Mouse (Mus musculus): ENCODE measurements around the gene Rpl14. TPM values are rescaled to one million over a fixed set of nuclear protein-coding genes. Genes with fewer than 3 reads are reported as not detected.
A peak's percentile ranks its signal among the peaks of the same experiment; 100 is the strongest.

The Rpl14 gene
- polyA plus RNA-seq, 1 experiment from 2014 or later = 525 TPM

GRCm38 (mm10) chr9:120611055-120611454 is 39.8 kb downstream of the Rpl14 start:
- no peaks in the 10 kb centered on the region for H3K27me3 ChIP-seq (ENCODE audit: control insufficient read depth, insufficient read depth, low read length)
- ATAC-seq (ENCODE audit: low FRiP score, low TSS enrichment) = no peak
- no peak overlapping the region for H3K4me3 ChIP-seq (replicated peaks; ENCODE audit: low read depth, low read length)
- 0 out of 2 replicates have a peak, but pooled peaks cover 8% of the 10 kb centered on the region for H3K9me3 ChIP-seq (ENCODE audit: control insufficient read depth, low read length)
- no peaks in the 10 kb centered on the region for H3K4me1 ChIP-seq (ENCODE audit: control insufficient read depth, insufficient read depth, low read length)
- H3K4me2 ChIP-seq (ENCODE audit: low read length) = no peak overlapping the region
- no peak overlapping the region for H3K27ac ChIP-seq (replicated peaks; ENCODE audit: low read depth, low read length)
- H3K9ac ChIP-seq (replicated peaks; ENCODE audit: low read length) = no peak overlapping the region
- H3K36me3 ChIP-seq (ENCODE audit: control insufficient read depth, insufficient read depth, low read length) = no peaks in the 10 kb centered on the region
- no peak for DNase-seq

GRCm38 (mm10) chr9:120614059-120614458 is 42.8 kb downstream of the Rpl14 start:
- H3K4me1 ChIP-seq (ENCODE audit: control insufficient read depth, insufficient read depth, low read length) = peaks cover 9% of the 10 kb centered on the region
- H3K4me3 ChIP-seq (replicated peaks; ENCODE audit: low read depth, low read length) = no peak overlapping the region
- no peak overlapping the region for H3K4me2 ChIP-seq (ENCODE audit: low read length)
- H3K36me3 ChIP-seq (ENCODE audit: control insufficient read depth, insufficient read depth, low read length) = no peaks in the 10 kb centered on the region
- no peak for DNase-seq
- no peak overlapping the region for H3K27ac ChIP-seq (replicated peaks; ENCODE audit: low read depth, low read length)
- no peak overlapping the region for H3K9ac ChIP-seq (replicated peaks; ENCODE audit: low read length)
- no peaks in the 10 kb centered on the region for H3K9me3 ChIP-seq (ENCODE audit: control insufficient read depth, low read length)
- 96% methylated on average over 6 of the region's 6 CpGs for WGBS
- no peak for ATAC-seq (ENCODE audit: low FRiP score, low TSS enrichment)
- H3K27me3 ChIP-seq (ENCODE audit: control insufficient read depth, insufficient read depth, low read length) = no peaks in the 10 kb centered on the region

GRCm38 (mm10) chr9:120618101-120618500 is 46.9 kb downstream of the Rpl14 start:
- H3K27ac ChIP-seq (replicated peaks; ENCODE audit: low read depth, low read length) = no peak overlapping the region
- no peak for DNase-seq
- WGBS = 69% methylated on average over 6 of the region's 6 CpGs
- no peaks in the 10 kb centered on the region for H3K27me3 ChIP-seq (ENCODE audit: control insufficient read depth, insufficient read depth, low read length)
- H3K9ac ChIP-seq (replicated peaks; ENCODE audit: low read length) = no peak overlapping the region
- no peaks in the 10 kb centered on the region for H3K36me3 ChIP-seq (ENCODE audit: control insufficient read depth, insufficient read depth, low read length)
- peaks cover 7% of the 10 kb centered on the region for H3K9me3 ChIP-seq (ENCODE audit: control insufficient read depth, low read length)
- no peak overlapping the region for H3K4me3 ChIP-seq (replicated peaks; ENCODE audit: low read depth, low read length)
- H3K4me2 ChIP-seq (ENCODE audit: low read length) = no peak overlapping the region
- H3K4me1 ChIP-seq (ENCODE audit: control insufficient read depth, insufficient read depth, low read length) = peaks cover 28% of the 10 kb centered on the region
- ATAC-seq (ENCODE audit: low FRiP score, low TSS enrichment) = no peak

- H3K4me2 ChIP-seq (ENCODE audit: low read length) = peak overlapping the region; percentile 45
- H3K27me3 ChIP-seq (ENCODE audit: control insufficient read depth, insufficient read depth, low read length) = no peaks in the 10 kb centered on the region
- no peak for DNase-seq
- peaks cover 13% of the 10 kb centered on the region for H3K9me3 ChIP-seq (ENCODE audit: control insufficient read depth, low read length)
- H3K36me3 ChIP-seq (ENCODE audit: control insufficient read depth, insufficient read depth, low read length) = no peaks in the 10 kb centered on the region
- 1% methylated on average over 10 of the region's 10 CpGs for WGBS
- H3K4me3 ChIP-seq (replicated peaks; ENCODE audit: low read depth, low read length) = peak overlapping the region; percentile 5; the same call in 1 of the 2 replicates
- peak overlapping the region; percentile 43; the same call in 1 of the 2 replicates for H3K9ac ChIP-seq (replicated peaks; ENCODE audit: low read length)
- H3K27ac ChIP-seq (replicated peaks; ENCODE audit: low read depth, low read length) = peak overlapping the region; percentile 93
- peak; percentile 9; the same call in 1 of the 2 replicates for ATAC-seq (ENCODE audit: low FRiP score, low TSS enrichment)
- peaks cover 28% of the 10 kb centered on the region for H3K4me1 ChIP-seq (ENCODE audit: control insufficient read depth, insufficient read depth, low read length)
Measured at GRCm38 (mm10) chr9:120619347-120619708, 48.1 kb downstream of the Rpl14 start.

- Histone ChIP-seq H3K9me3 (ENCODE audit: control insufficient read depth, low read length) (peaks cover 15% of the 10 kb centered on the region), H3K4me2 (ENCODE audit: low read length) (peak overlapping the region; percentile 45), H3K27me3 (ENCODE audit: control insufficient read depth, insufficient read depth, low read length) (no peaks in the 10 kb centered on the region), H3K36me3 (ENCODE audit: control insufficient read depth, insufficient read depth, low read length) (no peaks in the 10 kb centered on the region), H3K27ac (replicated peaks; ENCODE audit: low read depth, low read length) (peak overlapping the region; percentile 93), H3K9ac (replicated peaks; ENCODE audit: low read length) (peak overlapping the region; percentile 43; the same call in 1 of the 2 replicates), H3K4me1 (ENCODE audit: control insufficient read depth, insufficient read depth, low read length) (peaks cover 28% of the 10 kb centered on the region), H3K4me3 (replicated peaks; ENCODE audit: low read depth, low read length) (peak overlapping the region; percentile 5; the same call in 1 of the 2 replicates)
- peak; percentile 95 for DNase-seq
- 3% methylated on average over 26 of the region's 26 CpGs for WGBS
- peak; percentile 91 for ATAC-seq (ENCODE audit: low FRiP score, low TSS enrichment)
Measured at GRCm38 (mm10) chr9:120619709-120620408, 48.6 kb downstream of the Rpl14 start.

GRCm38 (mm10) chr9:120620409-120620745 is 49.1 kb downstream of the Rpl14 start:
- Histone ChIP-seq H3K9me3 (ENCODE audit: control insufficient read depth, low read length) (peaks cover 20% of the 10 kb centered on the region), H3K27me3 (ENCODE audit: control insufficient read depth, insufficient read depth, low read length) (no peaks in the 10 kb centered on the region), H3K4me2 (ENCODE audit: low read length) (peak overlapping the region; percentile 45), H3K4me1 (ENCODE audit: control insufficient read depth, insufficient read depth, low read length) (peaks cover 28% of the 10 kb centered on the region), H3K27ac (replicated peaks; ENCODE audit: low read depth, low read length) (peak overlapping the region; percentile 93), H3K9ac (replicated peaks; ENCODE audit: low read length) (peak overlapping the region; percentile 43; the same call in 1 of the 2 replicates), H3K4me3 (replicated peaks; ENCODE audit: low read depth, low read length) (no peak overlapping the region), H3K36me3 (ENCODE audit: control insufficient read depth, insufficient read depth, low read length) (no peaks in the 10 kb centered on the region)
- no peak for ATAC-seq (ENCODE audit: low FRiP score, low TSS enrichment)
- 6% methylated on average over 4 of the region's 4 CpGs for WGBS
- no peak for DNase-seq

Other genes starting within 250 kb of the Rpl14 start
- gene Eif1b, start 79.2 kb upstream of the Rpl14 start, polyA plus RNA-seq (2014; fragmentation: Nextera tagmentation; extraction: Ambion mirVana) = 310 and 316 TPM in 2 replicates
- 2.5 and 3.1 TPM in 2 replicates for gene Entpd3, start 31.6 kb upstream of the Rpl14 start, polyA plus RNA-seq (2014; fragmentation: Nextera tagmentation; extraction: Ambion mirVana)

Measured in midbrain, embryonic 14.5 days (tissue).